Mouse (Mus musculus): ENCODE data around the gene Hipk1. TPM values are rescaled to one million over a fixed set of nuclear protein-coding genes. Genes with fewer than 3 reads are reported as not detected.

Gene Hipk1
- polyA plus RNA-seq, 1 experiment from 2014 or later, result 17.2 TPM

DNA sequence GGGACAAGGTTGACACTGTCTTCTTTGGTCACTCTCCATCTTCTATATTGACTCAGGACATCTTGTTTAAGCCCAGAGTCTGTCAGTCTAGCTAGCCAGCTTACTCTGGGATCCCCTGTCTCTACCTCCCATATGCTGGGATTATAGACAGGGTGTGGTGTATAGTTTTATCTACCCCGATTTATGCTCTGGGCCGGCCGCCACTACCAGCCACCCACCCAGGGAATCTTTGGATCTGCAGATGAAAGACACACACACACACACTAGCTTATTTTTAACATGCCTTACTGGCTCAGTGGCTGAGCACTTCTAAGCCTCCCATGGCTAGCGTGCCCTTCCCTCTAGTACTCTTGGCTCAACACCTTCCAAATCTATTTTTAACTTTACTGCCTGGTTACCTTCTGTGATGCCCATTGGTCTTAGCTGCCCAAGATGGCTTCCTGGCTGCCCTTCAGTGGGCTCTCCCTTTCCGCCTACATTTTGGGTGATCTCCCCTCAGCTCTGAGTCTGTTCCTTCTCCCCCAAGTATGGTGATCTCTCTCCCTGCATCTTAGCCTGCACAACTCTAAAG is 81.8 kb downstream of the Hipk1 start:
- Histone ChIP-seq H3K9me3 (ENCODE audit: control insufficient read depth, low read length) (no peaks in the 10 kb centered on the region), H3K27me3 (ENCODE audit: control insufficient read depth, insufficient read depth, low read length) (no peaks in the 10 kb centered on the region), H3K9ac (ENCODE audit: low read length) (no peak overlapping the region), H3K4me2 (ENCODE audit: low read depth, low read length, severe bottlenecking) (no peak overlapping the region), H3K4me1 (replicated peaks; ENCODE audit: control insufficient read depth, insufficient read depth, low read length) (no peaks in the 10 kb centered on the region), H3K4me3 (ENCODE audit: low read depth, low read length) (no peak overlapping the region), H3K36me3 (ENCODE audit: control insufficient read depth, insufficient read depth, low read length) (no peaks in the 10 kb centered on the region), H3K27ac (ENCODE audit: low read depth, low read length) (no peak overlapping the region)
- WGBS, result 92% methylated on average over 5 of the region's 5 CpGs
- ATAC-seq (replicated peaks; ENCODE audit: low FRiP score) (no peak), DNase-seq (ENCODE audit: low spot score) (no peak)

DNA sequence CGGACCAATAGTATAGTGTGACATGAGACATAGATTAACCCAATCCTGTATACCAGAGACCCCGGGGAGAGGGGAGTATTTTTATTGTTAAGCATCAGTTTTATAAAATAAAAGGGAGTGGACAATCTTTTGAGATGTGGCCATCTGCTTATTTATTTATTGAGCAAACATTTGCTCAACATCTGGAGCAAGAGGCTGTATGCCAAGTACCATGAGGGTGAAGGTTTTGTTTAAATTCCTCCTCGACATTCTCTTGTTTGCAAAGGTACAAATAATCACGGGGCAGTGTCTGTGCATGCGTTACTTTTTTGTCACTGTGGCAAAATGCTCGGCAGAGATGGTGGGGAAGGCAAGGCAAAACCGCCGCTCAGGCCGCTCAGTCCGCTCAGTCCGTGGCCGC is 85.9 kb downstream of the Hipk1 start:
- no peak overlapping the region for H3K4me2 ChIP-seq (ENCODE audit: low read depth, low read length, severe bottlenecking)
- no peak for DNase-seq (ENCODE audit: low spot score)
- no peak overlapping the region for H3K27ac ChIP-seq (ENCODE audit: low read depth, low read length)
- no peaks in the 10 kb centered on the region for H3K36me3 ChIP-seq (ENCODE audit: control insufficient read depth, insufficient read depth, low read length)
- H3K4me3 ChIP-seq (ENCODE audit: low read depth, low read length), result no peak overlapping the region
- 92% methylated on average over 12 of the region's 12 CpGs for WGBS
- no peaks in the 10 kb centered on the region for H3K9me3 ChIP-seq (ENCODE audit: control insufficient read depth, low read length)
- no peaks in the 10 kb centered on the region for H3K27me3 ChIP-seq (ENCODE audit: control insufficient read depth, insufficient read depth, low read length)
- no peak for ATAC-seq (replicated peaks; ENCODE audit: low FRiP score)
- no peak overlapping the region for H3K9ac ChIP-seq (ENCODE audit: low read length)
- H3K4me1 ChIP-seq (replicated peaks; ENCODE audit: control insufficient read depth, insufficient read depth, low read length), result no peaks in the 10 kb centered on the region

DNA sequence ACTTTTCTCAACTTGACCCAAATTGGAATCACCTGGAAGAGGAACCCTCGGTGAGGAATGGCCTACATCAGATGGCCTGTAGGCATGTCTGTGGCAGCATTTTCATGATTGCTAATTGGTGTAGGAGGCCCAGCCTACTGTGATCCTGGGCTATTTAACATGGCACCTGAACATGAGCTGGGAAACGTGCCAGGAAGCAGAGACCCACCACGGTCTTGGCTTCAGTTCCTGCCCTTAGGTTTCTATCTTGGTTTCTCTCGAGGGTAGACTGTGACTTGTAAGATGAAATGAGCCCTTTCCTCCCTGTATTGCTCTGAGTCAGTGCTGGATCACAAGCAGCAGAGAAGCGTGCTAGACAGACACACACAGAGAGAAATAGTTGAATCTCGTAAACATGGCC is 86.7 kb downstream of the Hipk1 start:
- Histone ChIP-seq H3K27ac (ENCODE audit: low read depth, low read length) (no peak overlapping the region), H3K4me1 (replicated peaks; ENCODE audit: control insufficient read depth, insufficient read depth, low read length) (no peaks in the 10 kb centered on the region), H3K9ac (ENCODE audit: low read length) (no peak overlapping the region), H3K4me3 (ENCODE audit: low read depth, low read length) (no peak overlapping the region), H3K9me3 (ENCODE audit: control insufficient read depth, low read length) (no peaks in the 10 kb centered on the region), H3K36me3 (ENCODE audit: control insufficient read depth, insufficient read depth, low read length) (no peaks in the 10 kb centered on the region), H3K27me3 (ENCODE audit: control insufficient read depth, insufficient read depth, low read length) (no peaks in the 10 kb centered on the region), H3K4me2 (ENCODE audit: low read depth, low read length, severe bottlenecking) (no peak overlapping the region)
- WGBS, result 89% methylated on average over 6 of the region's 6 CpGs
- DNase-seq (ENCODE audit: low spot score), result no peak
- no peak for ATAC-seq (replicated peaks; ENCODE audit: low FRiP score)

DNA sequence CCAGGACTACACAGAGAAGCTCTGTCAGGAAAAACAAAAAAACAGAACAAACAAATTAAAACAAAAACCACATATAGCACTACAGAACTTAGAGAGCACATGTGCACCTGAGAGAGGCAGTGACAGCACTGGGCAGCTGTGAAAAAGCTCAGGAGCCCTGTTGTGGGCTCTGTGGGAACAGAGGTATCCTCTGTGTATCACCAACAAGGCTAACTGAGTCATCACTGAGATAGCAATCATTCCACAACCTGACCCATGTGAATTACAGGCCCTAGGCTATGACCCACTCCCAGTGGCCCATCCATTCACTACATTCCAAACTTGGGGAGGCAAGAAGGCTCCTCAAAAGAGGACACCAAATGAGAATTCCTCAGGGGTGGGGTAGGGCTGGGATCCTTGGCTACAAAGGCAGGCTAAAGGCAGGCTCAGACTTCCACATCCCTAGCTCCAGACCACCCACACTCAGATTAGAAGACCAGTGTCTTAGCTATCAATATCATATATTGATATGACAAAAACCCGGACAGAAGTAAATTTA is 94.9 kb downstream of the Hipk1 start:
- DNase-seq (ENCODE audit: low spot score) (no peak), ATAC-seq (replicated peaks; ENCODE audit: low FRiP score) (no peak)
- Histone ChIP-seq H3K9ac (ENCODE audit: low read length) (no peak overlapping the region), H3K36me3 (ENCODE audit: control insufficient read depth, insufficient read depth, low read length) (no peaks in the 10 kb centered on the region), H3K4me2 (ENCODE audit: low read depth, low read length, severe bottlenecking) (no peak overlapping the region), H3K9me3 (ENCODE audit: control insufficient read depth, low read length) (no peaks in the 10 kb centered on the region), H3K27me3 (ENCODE audit: control insufficient read depth, insufficient read depth, low read length) (no peaks in the 10 kb centered on the region), H3K4me3 (ENCODE audit: low read depth, low read length) (no peak overlapping the region), H3K4me1 (replicated peaks; ENCODE audit: control insufficient read depth, insufficient read depth, low read length) (no peaks in the 10 kb centered on the region), H3K27ac (ENCODE audit: low read depth, low read length) (no peak overlapping the region)
- 76% methylated on average over 1 of the region's 1 CpGs for WGBS

DNA sequence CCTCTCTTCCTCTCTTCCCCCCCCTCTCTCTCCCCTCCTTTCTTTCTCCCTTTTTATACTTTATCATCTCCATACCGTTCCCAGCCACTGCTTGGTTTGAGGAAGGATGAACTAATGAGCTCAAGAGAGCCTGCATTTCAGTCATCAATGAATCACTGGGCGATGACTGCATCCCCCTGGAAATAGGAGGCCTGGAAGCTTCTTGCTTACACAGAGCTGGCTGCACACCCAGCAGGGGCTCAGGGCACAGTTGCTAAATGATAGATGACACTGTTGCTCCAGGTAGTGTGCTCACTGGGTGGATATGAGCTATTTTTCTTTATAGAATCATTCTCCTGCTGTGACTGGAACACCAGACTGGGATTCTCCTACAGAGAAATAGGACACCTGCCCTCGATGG is 95.8 kb downstream of the Hipk1 start:
- no peak overlapping the region for H3K27ac ChIP-seq (ENCODE audit: low read depth, low read length)
- no peaks in the 10 kb centered on the region for H3K27me3 ChIP-seq (ENCODE audit: control insufficient read depth, insufficient read depth, low read length)
- no peak overlapping the region for H3K4me2 ChIP-seq (ENCODE audit: low read depth, low read length, severe bottlenecking)
- no peaks in the 10 kb centered on the region for H3K9me3 ChIP-seq (ENCODE audit: control insufficient read depth, low read length)
- H3K36me3 ChIP-seq (ENCODE audit: control insufficient read depth, insufficient read depth, low read length), result no peaks in the 10 kb centered on the region
- ATAC-seq (replicated peaks; ENCODE audit: low FRiP score), result no peak
- DNase-seq (ENCODE audit: low spot score), result no peak
- no peak overlapping the region for H3K9ac ChIP-seq (ENCODE audit: low read length)
- WGBS, result 71% methylated on average over 3 of the region's 3 CpGs
- no peaks in the 10 kb centered on the region for H3K4me1 ChIP-seq (replicated peaks; ENCODE audit: control insufficient read depth, insufficient read depth, low read length)
- no peak overlapping the region for H3K4me3 ChIP-seq (ENCODE audit: low read depth, low read length)

DNA sequence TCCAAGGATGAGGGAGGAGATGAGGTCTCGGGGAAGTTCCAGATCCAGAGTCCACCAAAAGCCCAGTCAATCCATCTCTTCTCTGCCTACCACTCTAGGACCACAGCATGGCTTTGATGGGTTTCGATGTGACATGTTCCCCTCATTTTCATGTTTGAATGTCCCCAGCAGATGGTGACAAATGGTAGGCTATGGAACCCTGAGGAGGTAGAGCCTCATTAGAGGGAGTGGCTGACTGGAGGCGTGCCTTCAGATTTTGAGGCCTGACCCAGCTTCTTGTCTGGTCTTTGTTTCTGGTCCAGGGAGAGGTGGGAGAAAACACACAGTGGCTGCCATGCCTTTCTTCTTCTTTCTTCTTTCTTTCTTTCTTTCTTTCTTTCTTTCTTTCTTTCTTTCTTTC is 100.9 kb downstream of the Hipk1 start:
- Histone ChIP-seq H3K27me3 (ENCODE audit: control insufficient read depth, insufficient read depth, low read length) (no peaks in the 10 kb centered on the region), H3K4me1 (replicated peaks; ENCODE audit: control insufficient read depth, insufficient read depth, low read length) (no peaks in the 10 kb centered on the region), H3K4me3 (ENCODE audit: low read depth, low read length) (no peak overlapping the region), H3K9me3 (ENCODE audit: control insufficient read depth, low read length) (no peaks in the 10 kb centered on the region), H3K36me3 (ENCODE audit: control insufficient read depth, insufficient read depth, low read length) (no peaks in the 10 kb centered on the region), H3K9ac (ENCODE audit: low read length) (no peak overlapping the region), H3K4me2 (ENCODE audit: low read depth, low read length, severe bottlenecking) (no peak overlapping the region), H3K27ac (ENCODE audit: low read depth, low read length) (no peak overlapping the region)
- no peak for DNase-seq (ENCODE audit: low spot score)
- 84% methylated on average over 3 of the region's 3 CpGs for WGBS
- no peak for ATAC-seq (replicated peaks; ENCODE audit: low FRiP score)

Other genes with a start within 250 kb of the Hipk1 start
- 1.5 and 1.7 TPM in 2 replicates for gene Syt6, start 216.3 kb downstream of the Hipk1 start, polyA plus RNA-seq (2014; fragmentation: Nextera tagmentation; extraction: Ambion mirVana)
- not detected in 2 replicates for gene Atg4a-ps, start 145.5 kb downstream of the Hipk1 start, polyA plus RNA-seq (2014; fragmentation: Nextera tagmentation; extraction: Ambion mirVana)
- 6.4 and 8.7 TPM in 2 replicates for gene Olfml3, start 53.6 kb downstream of the Hipk1 start, polyA plus RNA-seq (2014; fragmentation: Nextera tagmentation; extraction: Ambion mirVana)
- gene Gm10964, start 52.2 kb downstream of the Hipk1 start, polyA plus RNA-seq (2014; fragmentation: Nextera tagmentation; extraction: Ambion mirVana), result not detected in 2 replicates
- gene Dclre1b, start 17.9 kb upstream of the Hipk1 start, polyA plus RNA-seq (2014; fragmentation: Nextera tagmentation; extraction: Ambion mirVana), result 39.3 and 45.7 TPM in 2 replicates
- 22.1 and 22.8 TPM in 2 replicates for gene Ap4b1, start 18.0 kb upstream of the Hipk1 start, polyA plus RNA-seq (2014; fragmentation: Nextera tagmentation; extraction: Ambion mirVana)
- gene Gm43064, start 18.0 kb upstream of the Hipk1 start, polyA plus RNA-seq (2014; fragmentation: Nextera tagmentation; extraction: Ambion mirVana), result 0.17 and 0.63 TPM in 2 replicates
- gene Bcl2l15, start 41.0 kb upstream of the Hipk1 start, polyA plus RNA-seq (2014; fragmentation: Nextera tagmentation; extraction: Ambion mirVana), result 0.43 TPM in 1 of 2 replicates, not detected in the other
- 0.37 and 0.68 TPM in 2 replicates for gene Ptpn22, start 68.2 kb upstream of the Hipk1 start, polyA plus RNA-seq (2014; fragmentation: Nextera tagmentation; extraction: Ambion mirVana)
- 21.6 and 23.6 TPM in 2 replicates for gene Rsbn1, start 122.6 kb upstream of the Hipk1 start, polyA plus RNA-seq (2014; fragmentation: Nextera tagmentation; extraction: Ambion mirVana)
- 46.8 and 49.7 TPM in 2 replicates for gene Phtf1, start 176.5 kb upstream of the Hipk1 start, polyA plus RNA-seq (2014; fragmentation: Nextera tagmentation; extraction: Ambion mirVana)